Mouse (Mus musculus) stomach, postnatal 0 days (tissue): ENCODE results near the gene Slc10a7.

Experiments used
- CTCF ChIP-seq: IDR thresholded peaks from 2 replicates; pipeline ENCODE4 v1.5.1; 2016; ENCODE audit warnings: antibody characterized with exemption, low read depth, mild to moderate bottlenecking, moderate library complexity
- EP300 ChIP-seq: optimal IDR thresholded peaks from 2 replicates; pipeline ENCODE3; 2016; ENCODE audit warnings: antibody characterized with exemption

GRCm38 (mm10) chr8:78751151-78751550, 242.0 kb downstream of the Slc10a7 start:
- TF ChIP-seq CTCF (no peak), EP300 (no peak)
